Mouse (Mus musculus): ENCODE measurements around the gene Pml. TPM values are rescaled to one million over a fixed set of nuclear protein-coding genes. Genes with fewer than 3 reads are reported as not detected.

The Pml gene
- polyA plus RNA-seq, 1 experiment from 2014 or later, result 3.9 TPM

DNA sequence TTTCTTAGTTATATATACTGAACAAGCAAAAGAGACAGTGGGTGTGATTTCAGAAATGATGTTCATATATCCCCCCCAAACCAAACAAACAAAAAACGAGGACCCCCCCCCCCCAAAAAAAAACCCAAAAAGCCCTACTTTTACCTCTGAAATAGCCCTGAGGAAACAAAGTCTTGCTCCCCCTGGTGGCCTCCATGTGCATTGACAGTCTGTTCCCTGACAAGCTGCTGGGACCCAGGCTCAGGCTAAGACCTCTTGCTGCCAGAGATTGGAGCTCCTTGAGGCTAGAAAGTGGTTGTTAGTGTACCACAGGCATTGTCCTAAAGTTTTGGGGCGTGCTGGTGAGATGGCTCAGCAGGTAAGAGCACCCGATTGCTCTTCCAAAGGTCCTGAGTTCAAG lies 32.0 kb upstream of the Pml start:
- 49% methylated on average over 3 of the region's 3 CpGs for WGBS
- peak; percentile 52 for DNase-seq

GRCm38 (mm10) chr9:58280259-58281109 lies 30.9 kb upstream of the Pml start:
- Histone ChIP-seq H3K36me3 (ENCODE audit: control insufficient read depth, insufficient read depth, low read length) (no peaks in the 10 kb centered on the region), H3K27me3 (ENCODE audit: control insufficient read depth, insufficient read depth, low read length) (no peaks in the 10 kb centered on the region), H3K27ac (replicated peaks; ENCODE audit: low read depth, low read length) (no peak overlapping the region), H3K4me1 (ENCODE audit: control insufficient read depth, insufficient read depth, low read length) (no peaks in the 10 kb centered on the region), H3K9ac (replicated peaks; ENCODE audit: low read length) (no peak overlapping the region), H3K9me3 (ENCODE audit: control insufficient read depth, low read length) (no peaks in the 10 kb centered on the region), H3K4me3 (replicated peaks; ENCODE audit: low read depth, low read length) (no peak overlapping the region), H3K4me2 (ENCODE audit: low read length) (no peak overlapping the region)
- DNase-seq, result peak; percentile 94
- WGBS, result 35% methylated on average over 9 of the region's 9 CpGs
- no peak; the same call in 1 of the 2 replicates for ATAC-seq (ENCODE audit: low FRiP score, low TSS enrichment)

More for the DNA sequence above, 32.0 kb upstream of the Pml start:
- Histone ChIP-seq H3K9me3 (ENCODE audit: control insufficient read depth, low read length) (no peaks in the 10 kb centered on the region), H3K4me2 (ENCODE audit: low read length) (no peak overlapping the region), H3K4me1 (ENCODE audit: control insufficient read depth, insufficient read depth, low read length) (no peaks in the 10 kb centered on the region), H3K9ac (replicated peaks; ENCODE audit: low read length) (no peak overlapping the region), H3K27me3 (ENCODE audit: control insufficient read depth, insufficient read depth, low read length) (no peaks in the 10 kb centered on the region), H3K27ac (replicated peaks; ENCODE audit: low read depth, low read length) (no peak overlapping the region), H3K4me3 (replicated peaks; ENCODE audit: low read depth, low read length) (no peak overlapping the region), H3K36me3 (ENCODE audit: control insufficient read depth, insufficient read depth, low read length) (no peaks in the 10 kb centered on the region)
- ATAC-seq (ENCODE audit: low FRiP score, low TSS enrichment), result no peak

- ATAC-seq (ENCODE audit: low FRiP score, low TSS enrichment) (no peak), DNase-seq (no peak)
- Histone ChIP-seq H3K4me1 (ENCODE audit: control insufficient read depth, insufficient read depth, low read length) (no peaks in the 10 kb centered on the region), H3K27ac (replicated peaks; ENCODE audit: low read depth, low read length) (no peak overlapping the region), H3K9me3 (ENCODE audit: control insufficient read depth, low read length) (no peaks in the 10 kb centered on the region), H3K27me3 (ENCODE audit: control insufficient read depth, insufficient read depth, low read length) (no peaks in the 10 kb centered on the region), H3K4me2 (ENCODE audit: low read length) (no peak overlapping the region), H3K36me3 (ENCODE audit: control insufficient read depth, insufficient read depth, low read length) (no peaks in the 10 kb centered on the region), H3K9ac (replicated peaks; ENCODE audit: low read length) (no peak overlapping the region), H3K4me3 (replicated peaks; ENCODE audit: low read depth, low read length) (no peak overlapping the region)
- WGBS, result 70% methylated on average over 5 of the region's 5 CpGs
Observed at GRCm38 (mm10) chr9:58279780-58280179, 30.2 kb upstream of the Pml start.

- no peak for ATAC-seq (ENCODE audit: low FRiP score, low TSS enrichment)
- 49% methylated on average over 4 of the region's 4 CpGs for WGBS
- H3K36me3 ChIP-seq (ENCODE audit: control insufficient read depth, insufficient read depth, low read length), result no peaks in the 10 kb centered on the region
Observed at GRCm38 (mm10) chr9:58278821-58279723, 29.5 kb upstream of the Pml start.

DNA sequence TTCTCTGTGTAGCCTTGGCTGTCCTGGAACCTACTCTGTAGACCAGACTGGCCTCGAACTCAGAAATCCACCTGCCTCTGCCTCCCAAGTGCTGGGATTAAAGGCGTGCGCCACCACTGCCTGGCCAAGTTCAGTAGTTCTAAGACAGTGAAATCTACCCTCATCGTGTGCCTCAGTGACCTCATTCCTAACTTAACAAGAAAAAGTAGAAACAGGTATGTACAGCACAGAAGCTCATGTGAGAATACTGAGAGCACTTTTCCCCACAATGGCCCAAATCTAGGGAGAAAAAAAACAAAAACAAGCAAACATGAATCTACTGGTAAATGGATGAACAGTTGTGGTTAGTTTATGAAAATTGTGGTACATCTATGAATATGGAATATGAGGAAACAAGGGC lies 28.7 kb upstream of the Pml start:
- Histone ChIP-seq H3K4me1 (ENCODE audit: control insufficient read depth, insufficient read depth, low read length) (no peaks in the 10 kb centered on the region), H3K9ac (replicated peaks; ENCODE audit: low read length) (no peak overlapping the region), H3K4me2 (ENCODE audit: low read length) (no peak overlapping the region), H3K27me3 (ENCODE audit: control insufficient read depth, insufficient read depth, low read length) (no peaks in the 10 kb centered on the region), H3K27ac (replicated peaks; ENCODE audit: low read depth, low read length) (no peak overlapping the region), H3K4me3 (replicated peaks; ENCODE audit: low read depth, low read length) (no peak overlapping the region), H3K9me3 (ENCODE audit: control insufficient read depth, low read length) (no peaks in the 10 kb centered on the region), H3K36me3 (ENCODE audit: control insufficient read depth, insufficient read depth, low read length) (no peaks in the 10 kb centered on the region)
- DNase-seq (no peak), ATAC-seq (ENCODE audit: low FRiP score, low TSS enrichment) (no peak)
- 95% methylated on average over 4 of the region's 4 CpGs for WGBS

More at GRCm38 (mm10) chr9:58278821-58279723, 29.5 kb upstream of the Pml start:
- Histone ChIP-seq H3K4me1 (ENCODE audit: control insufficient read depth, insufficient read depth, low read length) (no peaks in the 10 kb centered on the region), H3K9me3 (ENCODE audit: control insufficient read depth, low read length) (no peaks in the 10 kb centered on the region), H3K4me3 (replicated peaks; ENCODE audit: low read depth, low read length) (no peak overlapping the region), H3K27ac (replicated peaks; ENCODE audit: low read depth, low read length) (no peak overlapping the region), H3K4me2 (ENCODE audit: low read length) (no peak overlapping the region), H3K27me3 (ENCODE audit: control insufficient read depth, insufficient read depth, low read length) (no peaks in the 10 kb centered on the region), H3K9ac (replicated peaks; ENCODE audit: low read length) (no peak overlapping the region)
- DNase-seq, result no peak

GRCm38 (mm10) chr9:58276346-58276745 lies 26.8 kb upstream of the Pml start:
- Histone ChIP-seq H3K27ac (replicated peaks; ENCODE audit: low read depth, low read length) (no peak overlapping the region), H3K36me3 (ENCODE audit: control insufficient read depth, insufficient read depth, low read length) (no peaks in the 10 kb centered on the region), H3K4me2 (ENCODE audit: low read length) (no peak overlapping the region), H3K27me3 (ENCODE audit: control insufficient read depth, insufficient read depth, low read length) (no peaks in the 10 kb centered on the region), H3K9ac (replicated peaks; ENCODE audit: low read length) (no peak overlapping the region), H3K4me3 (replicated peaks; ENCODE audit: low read depth, low read length) (no peak overlapping the region), H3K9me3 (ENCODE audit: control insufficient read depth, low read length) (no peaks in the 10 kb centered on the region), H3K4me1 (ENCODE audit: control insufficient read depth, insufficient read depth, low read length) (no peaks in the 10 kb centered on the region)
- DNase-seq (no peak), ATAC-seq (ENCODE audit: low FRiP score, low TSS enrichment) (no peak)
- 62% methylated on average over 5 of the region's 5 CpGs for WGBS

GRCm38 (mm10) chr9:58275797-58276196 lies 26.2 kb upstream of the Pml start:
- no peak overlapping the region for H3K4me2 ChIP-seq (ENCODE audit: low read length)
- H3K4me1 ChIP-seq (ENCODE audit: control insufficient read depth, insufficient read depth, low read length), result no peaks in the 10 kb centered on the region
- H3K4me3 ChIP-seq (replicated peaks; ENCODE audit: low read depth, low read length), result no peak overlapping the region
- WGBS, result 87% methylated on average over 3 of the region's 3 CpGs
- H3K9ac ChIP-seq (replicated peaks; ENCODE audit: low read length), result no peak overlapping the region
- H3K27me3 ChIP-seq (ENCODE audit: control insufficient read depth, insufficient read depth, low read length), result no peaks in the 10 kb centered on the region
- H3K9me3 ChIP-seq (ENCODE audit: control insufficient read depth, low read length), result no peaks in the 10 kb centered on the region
- DNase-seq (no peak), ATAC-seq (ENCODE audit: low FRiP score, low TSS enrichment) (no peak)
- no peak overlapping the region for H3K27ac ChIP-seq (replicated peaks; ENCODE audit: low read depth, low read length)
- H3K36me3 ChIP-seq (ENCODE audit: control insufficient read depth, insufficient read depth, low read length), result no peaks in the 10 kb centered on the region

DNA sequence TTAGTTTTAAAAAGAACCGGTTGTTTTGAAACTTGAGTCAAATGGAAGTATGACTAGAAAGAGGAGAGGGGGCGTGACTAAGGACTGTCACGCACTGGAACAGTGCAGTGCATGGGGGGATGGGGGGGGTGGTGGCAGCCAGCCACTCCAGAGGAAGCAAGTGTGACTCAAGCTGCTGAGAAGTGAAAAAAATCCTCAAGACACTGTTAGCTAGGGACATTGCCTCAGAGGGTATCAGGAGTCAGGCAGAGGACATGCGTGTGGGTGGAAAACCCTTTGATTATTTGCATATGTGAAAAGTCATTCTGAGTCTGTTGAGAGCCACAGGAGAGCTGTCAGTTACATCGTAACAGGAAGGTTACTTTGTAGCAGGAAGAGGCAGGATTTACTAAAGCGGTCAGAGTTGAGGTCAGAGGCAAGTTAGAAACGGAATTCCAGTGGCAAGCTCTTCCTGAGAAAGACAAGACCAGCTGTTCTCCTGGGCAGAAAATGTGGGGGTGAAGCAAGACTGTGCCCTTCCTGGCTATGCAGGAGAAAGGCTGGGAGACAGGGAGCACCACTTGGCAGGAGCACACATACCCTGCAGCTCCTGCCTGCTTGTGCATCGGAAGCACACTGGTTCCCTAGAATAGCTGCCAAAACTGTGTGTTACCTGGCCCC lies 25.7 kb upstream of the Pml start:
- Histone ChIP-seq H3K27ac (replicated peaks; ENCODE audit: low read depth, low read length) (no peak overlapping the region), H3K4me1 (ENCODE audit: control insufficient read depth, insufficient read depth, low read length) (no peaks in the 10 kb centered on the region), H3K36me3 (ENCODE audit: control insufficient read depth, insufficient read depth, low read length) (no peaks in the 10 kb centered on the region), H3K9ac (replicated peaks; ENCODE audit: low read length) (no peak overlapping the region), H3K27me3 (ENCODE audit: control insufficient read depth, insufficient read depth, low read length) (no peaks in the 10 kb centered on the region), H3K4me3 (replicated peaks; ENCODE audit: low read depth, low read length) (no peak overlapping the region), H3K9me3 (ENCODE audit: control insufficient read depth, low read length) (no peaks in the 10 kb centered on the region), H3K4me2 (ENCODE audit: low read length) (no peak overlapping the region)
- WGBS, result 47% methylated on average over 8 of the region's 8 CpGs
- no peak for ATAC-seq (ENCODE audit: low FRiP score, low TSS enrichment)
- peak; percentile 19 for DNase-seq
